ENCODE assay signal across 20 mouse cellular contexts in the genomic region with DNA sequence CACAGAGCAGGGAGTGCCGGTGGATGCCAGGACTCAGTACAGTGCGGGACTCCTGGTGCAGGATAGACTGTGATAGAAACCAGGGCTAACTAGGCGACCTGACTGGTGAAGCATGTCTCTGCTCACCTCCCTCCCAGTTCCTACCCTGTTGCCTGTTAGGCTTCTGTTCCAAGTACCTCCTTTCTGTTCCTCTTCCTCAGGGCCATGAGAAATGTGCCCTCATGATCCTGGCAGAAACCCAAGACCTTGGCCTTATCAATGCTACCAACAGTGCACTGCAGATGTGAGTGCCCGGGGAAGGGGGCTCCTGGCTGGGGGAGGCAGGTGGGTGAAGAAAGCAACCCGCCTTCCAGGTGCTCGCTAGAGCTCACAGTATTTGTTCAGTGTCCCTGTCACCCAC. TPM values are rescaled to one million over a fixed set of nuclear protein-coding genes. Genes with fewer than 3 reads are reported as not detected.
DNase-seq lines count a peak whose midpoint lies in the region; ATAC-seq and TF ChIP-seq lines count a peak whose summit lies in the region.
"Had no signal": no experiment of that assay in that cellular context is flagged by ENCODE, and none has a peak within 500 bp of the region (broad histone marks: within the 10 kb centered on the region; RNA-seq: fewer than 3 reads in every experiment).

No protein-coding gene starts in this region.

- H3K27ac ChIP-seq in midbrain, embryonic 13.5 days = 0 out of 2 replicates have a peak overlapping the region, but pooled peaks have one; percentile 3
- H3K27ac ChIP-seq in midbrain, postnatal 0 days (ENCODE audit: low read depth, low read length) = no peak overlapping the region
- H3K27ac ChIP-seq: embryonic facial prominence, embryonic 13.5 days; gastrocnemius, adult 2 months; heart, adult 2 months had no signal

- peaks cover 99% of the 10 kb centered on the region for H3K36me3 ChIP-seq in midbrain, embryonic 13.5 days
- H3K36me3 ChIP-seq in midbrain, postnatal 0 days (ENCODE audit: insufficient read depth, low read length) = peaks cover 92% of the 10 kb centered on the region

- peak; percentile 25 to 28 for DNase-seq in cerebellum, postnatal 25 days
- no peak for DNase-seq in cerebellum, postnatal 36 days
- no peak for DNase-seq in midbrain, postnatal 0 days (ENCODE audit: low spot score)
- peak; percentile 85 for DNase-seq in adrenal gland, adult 8-10 months
- DNase-seq in left cerebral cortex, postnatal 25 days (ENCODE audit: low spot score in 2 of 2) = no peak
- DNase-seq in left cerebral cortex, adult 9 months (ENCODE audit: low spot score in 2 of 2) = no peak
- DNase-seq: cerebellum, adult 11 months; gastrocnemius, adult 2 months; heart, adult 2 months; kidney, postnatal 4 days; lung, embryonic 14.5 days; lung, postnatal 4 days; midbrain, embryonic 14.5 days; right cerebral cortex, postnatal 14 days; thymus, postnatal 4 days had no signal

- no peaks in the 10 kb centered on the region; the same call in 1 of the 2 replicates for H3K4me1 ChIP-seq in midbrain, embryonic 13.5 days (replicated peaks)
- no peaks in the 10 kb centered on the region for H3K4me1 ChIP-seq in midbrain, postnatal 0 days (ENCODE audit: insufficient read depth, low read length)

- WGBS in midbrain, embryonic 13.5 days = 92% methylated on average over 6 of the region's 6 CpGs
- 86% methylated on average over 6 of the region's 6 CpGs for WGBS in midbrain, postnatal 0 days

- H3K4me3 ChIP-seq in midbrain, embryonic 13.5 days (replicated peaks) = no peak overlapping the region
- H3K4me3 ChIP-seq in midbrain, postnatal 0 days (ENCODE audit: low read depth, low read length) = no peak overlapping the region
- H3K4me3 ChIP-seq: embryonic facial prominence, embryonic 13.5 days; gastrocnemius, adult 2 months; heart, adult 2 months had no signal

- ATAC-seq in midbrain, embryonic 13.5 days = no peak
- ATAC-seq in midbrain, postnatal 0 days (ENCODE audit: low FRiP score) = no peak
- ATAC-seq in megakaryocyte progenitor cell, adult 5-6 weeks (replicated peaks; ENCODE audit: poor library complexity) = peak; percentile 70

- H3K9me3 ChIP-seq in midbrain, embryonic 13.5 days = no peaks in the 10 kb centered on the region
- no peaks in the 10 kb centered on the region for H3K9me3 ChIP-seq in midbrain, postnatal 0 days (ENCODE audit: low read length)
- H3K9me3 ChIP-seq: embryonic facial prominence, embryonic 13.5 days had no signal

- intact Hi-C loops in left cerebral cortex, postnatal 25 days (cut with DNase I) = no loop called here

- H3K9ac ChIP-seq in midbrain, embryonic 13.5 days (replicated peaks) = no peak overlapping the region
- no peak overlapping the region for H3K9ac ChIP-seq in midbrain, postnatal 0 days (replicated peaks; ENCODE audit: low read length, poor library complexity, severe bottlenecking)
- H3K9ac ChIP-seq: embryonic facial prominence, embryonic 13.5 days; lung, embryonic 14.5 days had no signal

- H3K27me3 ChIP-seq in midbrain, embryonic 13.5 days = no peaks in the 10 kb centered on the region
- H3K27me3 ChIP-seq in midbrain, postnatal 0 days (ENCODE audit: insufficient read depth, low read length) = no peaks in the 10 kb centered on the region
- H3K27me3 ChIP-seq: embryonic facial prominence, embryonic 13.5 days had no signal

- no peak for TF ChIP-seq CTCF in midbrain, postnatal 0 days (IDR thresholded peaks at IDR 0.05)

- H3K4me2 ChIP-seq in midbrain, embryonic 13.5 days (replicated peaks) = no peak overlapping the region
- no peak overlapping the region for H3K4me2 ChIP-seq in midbrain, postnatal 0 days (ENCODE audit: low read depth, low read length, poor library complexity, severe bottlenecking)
- H3K4me2 ChIP-seq: embryonic facial prominence, embryonic 13.5 days; lung, embryonic 14.5 days had no signal

RNA-seq across cellular contexts. Expression of gene Slc39a5, which starts 11.5 kb away (rescaled TPM):
- 0.18 and 0.22 TPM in 2 replicates for polyA plus RNA-seq in midbrain, embryonic 13.5 days (2015; fragmentation: Nextera tagmentation; extraction: Ambion mirVana)
- total RNA-seq in midbrain, postnatal 0 days (2014; rRNA removed) = 0.16 and 0.61 TPM in 2 replicates
- polyA plus RNA-seq in midbrain, postnatal 0 days (2015; fragmentation: Nextera tagmentation; extraction: Ambion mirVana) = 0.16 and 0.27 TPM in 2 replicates
- total RNA-seq in adrenal gland, adult 8-10 months (2022) = under 1 TPM in 2 of 4 experiments, not detected in 2; 0.24 to 0.40 TPM
- total RNA-seq in megakaryocyte progenitor cell, adult 5-6 weeks (2015) = not detected in 2 replicates
- not detected in 2 replicates for total RNA-seq in megakaryocyte progenitor cell, adult 5-6 weeks (2017)
- under 1 TPM; 0.30 to 0.32 TPM for total RNA-seq in left cerebral cortex, postnatal 25 days (2021)
- total RNA-seq: gastrocnemius, adult 2 months; heart, adult 2 months; hematopoietic stem cell, adult 5-6 weeks; left cerebral cortex, postnatal 36 days had no signal
- polyA plus RNA-seq: heart, adult 2 months; midbrain, embryonic 14.5 days had no signal

RNA-seq across cellular contexts. Expression of gene Ankrd52, which starts 12.7 kb away (rescaled TPM):
- 13.0 and 14.8 TPM in 2 replicates for polyA plus RNA-seq in midbrain, embryonic 13.5 days (2015; fragmentation: Nextera tagmentation; extraction: Ambion mirVana)
- 43.6 and 49.1 TPM in 2 replicates for total RNA-seq in midbrain, postnatal 0 days (2014; rRNA removed)
- polyA plus RNA-seq in midbrain, postnatal 0 days (2015; fragmentation: Nextera tagmentation; extraction: Ambion mirVana) = 7.8 and 9.9 TPM in 2 replicates
- 10 to 100 TPM; 53.7 to 90.5 (median 68.1) TPM for total RNA-seq in adrenal gland, adult 8-10 months (2022)
- total RNA-seq in megakaryocyte progenitor cell, adult 5-6 weeks (2015) = 48.6 and 48.9 TPM in 2 replicates
- 9.0 and 11.6 TPM in 2 replicates for total RNA-seq in megakaryocyte progenitor cell, adult 5-6 weeks (2017)
- 10 to 100 TPM; 65.1 to 68.9 TPM for total RNA-seq in left cerebral cortex, postnatal 25 days (2021)

RNA-seq across cellular contexts. Expression of gene Coq10a, which starts 20.8 kb away (rescaled TPM):
- polyA plus RNA-seq in midbrain, embryonic 13.5 days (2015; fragmentation: Nextera tagmentation; extraction: Ambion mirVana) = 28.2 and 34.3 TPM in 2 replicates
- 42.8 and 53.2 TPM in 2 replicates for total RNA-seq in midbrain, postnatal 0 days (2014; rRNA removed)
- 51.7 and 56.4 TPM in 2 replicates for polyA plus RNA-seq in midbrain, postnatal 0 days (2015; fragmentation: Nextera tagmentation; extraction: Ambion mirVana)
- 100 to 1,000 TPM in 2 of 4 experiments, 10 to 100 TPM in 2; 72.2 to 114 (median 86.6) TPM for total RNA-seq in adrenal gland, adult 8-10 months (2022)
- total RNA-seq in megakaryocyte progenitor cell, adult 5-6 weeks (2015) = 13.8 and 17.6 TPM in 2 replicates
- 8.8 and 9.4 TPM in 2 replicates for total RNA-seq in megakaryocyte progenitor cell, adult 5-6 weeks (2017)
- total RNA-seq in left cerebral cortex, postnatal 25 days (2021) = 10 to 100 TPM; 60.4 to 63.8 TPM

RNA-seq across cellular contexts. Expression of gene Nabp2, which starts 21.7 kb away (rescaled TPM):
- polyA plus RNA-seq in midbrain, embryonic 13.5 days (2015; fragmentation: Nextera tagmentation; extraction: Ambion mirVana) = 142 and 153 TPM in 2 replicates
- 63.1 and 82.0 TPM in 2 replicates for total RNA-seq in midbrain, postnatal 0 days (2014; rRNA removed)
- 145 and 157 TPM in 2 replicates for polyA plus RNA-seq in midbrain, postnatal 0 days (2015; fragmentation: Nextera tagmentation; extraction: Ambion mirVana)
- total RNA-seq in adrenal gland, adult 8-10 months (2022) = 10 to 100 TPM; 76.6 to 93.8 (median 86.8) TPM
- total RNA-seq in megakaryocyte progenitor cell, adult 5-6 weeks (2015) = 79.4 and 105 TPM in 2 replicates
- 68.8 and 72.2 TPM in 2 replicates for total RNA-seq in megakaryocyte progenitor cell, adult 5-6 weeks (2017)
- total RNA-seq in left cerebral cortex, postnatal 25 days (2021) = 10 to 100 TPM; 87.8 to 89.7 TPM

RNA-seq across cellular contexts. Expression of gene Rnf41, which starts 21.9 kb away (rescaled TPM):
- 81.5 and 85.9 TPM in 2 replicates for polyA plus RNA-seq in midbrain, embryonic 13.5 days (2015; fragmentation: Nextera tagmentation; extraction: Ambion mirVana)
- total RNA-seq in midbrain, postnatal 0 days (2014; rRNA removed) = 94.3 and 103 TPM in 2 replicates
- polyA plus RNA-seq in midbrain, postnatal 0 days (2015; fragmentation: Nextera tagmentation; extraction: Ambion mirVana) = 91.6 and 93.8 TPM in 2 replicates
- 10 to 100 TPM; 39.1 to 55.4 (median 50.8) TPM for total RNA-seq in adrenal gland, adult 8-10 months (2022)
- 15.7 and 20.9 TPM in 2 replicates for total RNA-seq in megakaryocyte progenitor cell, adult 5-6 weeks (2015)
- total RNA-seq in megakaryocyte progenitor cell, adult 5-6 weeks (2017) = 20.1 and 21.0 TPM in 2 replicates
- total RNA-seq in left cerebral cortex, postnatal 25 days (2021) = 10 to 100 TPM; 76.7 to 78.6 TPM

Comparison
In these comparisons a context has a peak if more than half of its experiments do, and no peak if none do; other contexts are left out.
1. DNase-seq: peak in cerebellum, postnatal 25 days (2 of 2) and adrenal gland, adult 8-10 months (single experiment); none in cerebellum, postnatal 36 days (0 of 2), midbrain, postnatal 0 days (single experiment), left cerebral cortex, postnatal 25 days (0 of 2) and left cerebral cortex, adult 9 months (0 of 2).